10 mouse cellular contexts compared by ENCODE assay signal in the genomic region with DNA sequence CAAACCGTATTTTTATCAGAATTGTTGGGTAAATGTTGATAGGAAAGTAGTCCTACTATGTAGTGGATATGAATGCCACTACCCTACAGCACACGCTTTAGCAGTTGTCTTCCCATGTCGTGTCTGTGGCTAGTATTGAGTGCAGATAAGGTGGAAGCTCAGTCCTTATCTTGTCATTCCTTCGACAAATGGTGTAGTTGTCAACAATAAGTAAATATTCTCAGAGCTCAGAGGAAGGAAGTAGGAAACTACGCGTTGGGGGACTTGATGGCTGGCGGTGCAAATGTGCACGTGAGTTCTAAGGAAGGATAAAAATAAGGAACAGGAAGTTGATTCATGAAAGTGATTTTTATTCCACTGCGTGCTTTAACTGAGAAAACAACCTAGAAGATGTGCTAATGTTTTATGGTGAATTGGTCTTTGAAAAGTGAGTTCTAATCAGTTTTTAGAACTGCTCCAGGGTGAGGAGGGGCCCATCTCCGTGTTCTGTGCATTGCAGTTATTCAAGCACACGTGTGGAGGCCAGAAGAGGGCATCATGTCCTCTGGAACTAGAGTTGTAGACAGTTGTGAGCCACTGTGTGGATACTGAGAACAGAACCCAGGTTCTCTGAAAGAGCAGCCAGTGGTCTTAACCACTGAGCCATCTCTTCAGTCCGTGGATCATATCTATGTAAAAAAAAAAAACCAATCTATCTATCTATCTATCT. TPM values are rescaled to one million over a fixed set of nuclear protein-coding genes. Genes with fewer than 3 reads are reported as not detected.
DNase-seq lines count a peak whose midpoint lies in the region; ATAC-seq and TF ChIP-seq lines count a peak whose summit lies in the region.
"Had no signal": no experiment of that assay in that cellular context is flagged by ENCODE, and none has a peak within 500 bp of the region (broad histone marks: within the 10 kb centered on the region; RNA-seq: fewer than 3 reads in every experiment).

No protein-coding gene starts in this region.

- no peak overlapping the region for H3K9ac ChIP-seq in lung, embryonic 15.5 days
- no peak overlapping the region for H3K9ac ChIP-seq in heart, postnatal 0 days (replicated peaks; ENCODE audit: low read depth, low read length)
- no peak overlapping the region for H3K9ac ChIP-seq in midbrain, postnatal 0 days (replicated peaks; ENCODE audit: low read length, poor library complexity, severe bottlenecking)

- intact Hi-C loops in gastrocnemius, postnatal 36 days (cut with DNase I): loop anchor here (5.0 kb wide), 1 partner anchor 203 kb away; no protein-coding TSS in a partner anchor

- no peak for DNase-seq in lung, adult 2 months
- peak; percentile 81 for DNase-seq in T-cell, adult 2 months (ENCODE audit: low spot score)
- no peak for DNase-seq in heart, postnatal 0 days (ENCODE audit: low spot score)
- no peak for DNase-seq in layer of hippocampus, adult 11-12 months (ENCODE audit: low spot score)
- no peak for DNase-seq in gastrocnemius, postnatal 36 days
- DNase-seq in midbrain, postnatal 0 days (ENCODE audit: low spot score): no peak

- no peak overlapping the region for H3K4me3 ChIP-seq in lung, embryonic 15.5 days
- H3K4me3 ChIP-seq in lung, adult 2 months (replicated peaks; ENCODE audit: extremely low read depth, low read depth, low read length): no peak overlapping the region
- H3K4me3 ChIP-seq in heart, postnatal 0 days (ENCODE audit: low read depth, low read length): no peak overlapping the region
- no peak overlapping the region for H3K4me3 ChIP-seq in midbrain, postnatal 0 days (ENCODE audit: low read depth, low read length)

- no peak overlapping the region for H3K4me2 ChIP-seq in lung, embryonic 15.5 days
- no peak overlapping the region for H3K4me2 ChIP-seq in heart, postnatal 0 days (ENCODE audit: low read depth, low read length)
- H3K4me2 ChIP-seq in midbrain, postnatal 0 days (ENCODE audit: low read depth, low read length, poor library complexity, severe bottlenecking): no peak overlapping the region

- TF ChIP-seq EP300 in heart, postnatal 0 days (IDR thresholded peaks at IDR 0.05; ENCODE audit: low read depth): no peak

- TF ChIP-seq POLR2A in lung, adult 2 months (IDR thresholded peaks at IDR 0.05; ENCODE audit: borderline replicate concordance, extremely low read depth, low read depth, low read length): no peak

- no peak for ATAC-seq in lung, embryonic 15.5 days (ENCODE audit: borderline replicate concordance, extremely low read depth, low FRiP score, low TSS enrichment)
- ATAC-seq in heart, postnatal 0 days (ENCODE audit: insufficient read depth, low read depth): no peak
- ATAC-seq in monocyte, adult 5-6 weeks (replicated peaks; ENCODE audit: insufficient number of reproducible peaks, low FRiP score, low TSS enrichment, poor library complexity, severe bottlenecking): peak; percentile 56
- ATAC-seq in midbrain, postnatal 0 days (ENCODE audit: low FRiP score): no peak

- no peaks in the 10 kb centered on the region for H3K9me3 ChIP-seq in lung, embryonic 15.5 days
- no peaks in the 10 kb centered on the region for H3K9me3 ChIP-seq in heart, postnatal 0 days (replicated peaks; ENCODE audit: control insufficient read depth, low read length)
- no peaks in the 10 kb centered on the region for H3K9me3 ChIP-seq in midbrain, postnatal 0 days (ENCODE audit: low read length)

- no peaks in the 10 kb centered on the region for H3K36me3 ChIP-seq in lung, embryonic 15.5 days
- H3K36me3 ChIP-seq in heart, postnatal 0 days (replicated peaks; ENCODE audit: control insufficient read depth, insufficient read depth, low read length): peaks cover 6% of the 10 kb centered on the region
- peaks cover 8% of the 10 kb centered on the region; the same call in 1 of the 2 replicates for H3K36me3 ChIP-seq in midbrain, postnatal 0 days (ENCODE audit: insufficient read depth, low read length)

- H3K27me3 ChIP-seq in lung, embryonic 15.5 days: no peaks in the 10 kb centered on the region
- H3K27me3 ChIP-seq in heart, postnatal 0 days (ENCODE audit: control insufficient read depth, insufficient read depth, low read length): no peaks in the 10 kb centered on the region
- no peaks in the 10 kb centered on the region for H3K27me3 ChIP-seq in midbrain, postnatal 0 days (ENCODE audit: insufficient read depth, low read length)

- H3K27ac ChIP-seq in lung, embryonic 15.5 days: peak overlapping the region; percentile 28
- H3K27ac ChIP-seq in heart, postnatal 0 days (ENCODE audit: low read depth): peak overlapping the region; percentile 56
- H3K27ac ChIP-seq in midbrain, postnatal 0 days (ENCODE audit: low read depth, low read length): no peak overlapping the region

- TF ChIP-seq CTCF in lung, adult 2 months (IDR thresholded peaks at IDR 0.05; ENCODE audit: insufficient read depth, low read length): no peak
- TF ChIP-seq CTCF in heart, postnatal 0 days (IDR thresholded peaks at IDR 0.05; ENCODE audit: low read depth): no peak
- TF ChIP-seq CTCF in midbrain, postnatal 0 days (IDR thresholded peaks at IDR 0.05): no peak

- 48% methylated on average over 12 of the region's 12 CpGs for whole genome bisulfite sequencing in lung, embryonic 15.5 days
- 38% methylated on average over 12 of the region's 12 CpGs for WGBS in lung, adult 2 months
- 58% methylated on average over 12 of the region's 12 CpGs for WGBS in heart, postnatal 0 days
- WGBS in midbrain, postnatal 0 days: 88% methylated on average over 12 of the region's 12 CpGs

- peaks cover 16% of the 10 kb centered on the region for H3K4me1 ChIP-seq in lung, embryonic 15.5 days
- H3K4me1 ChIP-seq in lung, adult 2 months (ENCODE audit: control insufficient read depth, insufficient read depth, low read length): peaks cover 10% of the 10 kb centered on the region
- H3K4me1 ChIP-seq in heart, postnatal 0 days (ENCODE audit: control insufficient read depth, insufficient read depth): peaks cover 11% of the 10 kb centered on the region; the same call in 1 of the 2 replicates
- H3K4me1 ChIP-seq in midbrain, postnatal 0 days (ENCODE audit: insufficient read depth, low read length): 0 out of 2 replicates have a peak, but pooled peaks cover 6% of the 10 kb centered on the region

RNA-seq across cellular contexts. Expression of a gene that starts 13.8 kb away (rescaled TPM):
- 0.10 and 0.55 TPM in 2 replicates for polyA plus RNA-seq in lung, embryonic 15.5 days (2015; fragmentation: Nextera tagmentation; extraction: Ambion mirVana)
- 5.6 and 8.3 TPM in 2 replicates for polyA plus RNA-seq in lung, adult 2 months (2012; rRNA removed)
- total RNA-seq in heart, postnatal 0 days (2014; rRNA removed; ENCODE audit: low replicate concordance): not detected in 2 replicates
- polyA plus RNA-seq in heart, postnatal 0 days (2015; fragmentation: Nextera tagmentation; extraction: Ambion mirVana): 0.07 and 0.10 TPM in 2 replicates
- total RNA-seq in monocyte, adult 5-6 weeks (2017): 31.4 to 45.9 TPM (median 34.6 TPM) in 3 replicates
- not detected for total RNA-seq in gastrocnemius, postnatal 36 days (2021)
- not detected in 2 replicates for total RNA-seq in midbrain, postnatal 0 days (2014; rRNA removed)
- 0.10 and 0.11 TPM in 2 replicates for polyA plus RNA-seq in midbrain, postnatal 0 days (2015; fragmentation: Nextera tagmentation; extraction: Ambion mirVana)
- total RNA-seq: gastrocnemius, postnatal 4 days had no signal
- polyA plus RNA-seq: limb, embryonic 14.5 days had no signal

RNA-seq across cellular contexts. Expression of a gene that starts 35.6 kb away (rescaled TPM):
- polyA plus RNA-seq in lung, embryonic 15.5 days (2015; fragmentation: Nextera tagmentation; extraction: Ambion mirVana): 2.9 and 3.2 TPM in 2 replicates
- 2.3 and 3.1 TPM in 2 replicates for polyA plus RNA-seq in lung, adult 2 months (2012; rRNA removed)
- total RNA-seq in heart, postnatal 0 days (2014; rRNA removed; ENCODE audit: low replicate concordance): 1.3 and 1.5 TPM in 2 replicates
- polyA plus RNA-seq in heart, postnatal 0 days (2015; fragmentation: Nextera tagmentation; extraction: Ambion mirVana): 0.89 and 1.1 TPM in 2 replicates
- total RNA-seq in monocyte, adult 5-6 weeks (2017): 14.6 to 34.3 TPM (median 25.6 TPM) in 3 replicates
- under 1 TPM; 0.23 to 0.35 TPM for total RNA-seq in gastrocnemius, postnatal 36 days (2021)
- total RNA-seq in midbrain, postnatal 0 days (2014; rRNA removed): 0.52 and 1.3 TPM in 2 replicates
- polyA plus RNA-seq in midbrain, postnatal 0 days (2015; fragmentation: Nextera tagmentation; extraction: Ambion mirVana): 0.49 and 0.64 TPM in 2 replicates

RNA-seq across cellular contexts. Expression of a gene that starts 51.0 kb away (rescaled TPM):
- 60.3 and 60.4 TPM in 2 replicates for polyA plus RNA-seq in lung, embryonic 15.5 days (2015; fragmentation: Nextera tagmentation; extraction: Ambion mirVana)
- 37.7 and 47.1 TPM in 2 replicates for polyA plus RNA-seq in lung, adult 2 months (2012; rRNA removed)
- total RNA-seq in heart, postnatal 0 days (2014; rRNA removed; ENCODE audit: low replicate concordance): 55.5 and 66.8 TPM in 2 replicates
- 38.7 and 39.4 TPM in 2 replicates for polyA plus RNA-seq in heart, postnatal 0 days (2015; fragmentation: Nextera tagmentation; extraction: Ambion mirVana)
- 25.2 to 53.9 TPM (median 36.5 TPM) in 3 replicates for total RNA-seq in monocyte, adult 5-6 weeks (2017)
- total RNA-seq in gastrocnemius, postnatal 36 days (2021): 10 to 100 TPM; 25.3 to 27.3 TPM
- total RNA-seq in midbrain, postnatal 0 days (2014; rRNA removed): 39.8 and 43.6 TPM in 2 replicates
- polyA plus RNA-seq in midbrain, postnatal 0 days (2015; fragmentation: Nextera tagmentation; extraction: Ambion mirVana): 50.9 and 51.7 TPM in 2 replicates

Comparison
In these comparisons a context has a peak if more than half of its experiments do, and no peak if none do; other contexts are left out.
1. RNA of a gene that starts 13.8 kb away (total RNA-seq): 31.4 to 45.9 TPM in monocyte, adult 5-6 weeks; not detected in gastrocnemius, postnatal 36 days, not detected in heart, postnatal 0 days and not detected in midbrain, postnatal 0 days; every median in the first group is over 10 times any median in the second.